Comparison of ENCODE assay signal across 10 mouse cellular contexts in the genomic region with DNA sequence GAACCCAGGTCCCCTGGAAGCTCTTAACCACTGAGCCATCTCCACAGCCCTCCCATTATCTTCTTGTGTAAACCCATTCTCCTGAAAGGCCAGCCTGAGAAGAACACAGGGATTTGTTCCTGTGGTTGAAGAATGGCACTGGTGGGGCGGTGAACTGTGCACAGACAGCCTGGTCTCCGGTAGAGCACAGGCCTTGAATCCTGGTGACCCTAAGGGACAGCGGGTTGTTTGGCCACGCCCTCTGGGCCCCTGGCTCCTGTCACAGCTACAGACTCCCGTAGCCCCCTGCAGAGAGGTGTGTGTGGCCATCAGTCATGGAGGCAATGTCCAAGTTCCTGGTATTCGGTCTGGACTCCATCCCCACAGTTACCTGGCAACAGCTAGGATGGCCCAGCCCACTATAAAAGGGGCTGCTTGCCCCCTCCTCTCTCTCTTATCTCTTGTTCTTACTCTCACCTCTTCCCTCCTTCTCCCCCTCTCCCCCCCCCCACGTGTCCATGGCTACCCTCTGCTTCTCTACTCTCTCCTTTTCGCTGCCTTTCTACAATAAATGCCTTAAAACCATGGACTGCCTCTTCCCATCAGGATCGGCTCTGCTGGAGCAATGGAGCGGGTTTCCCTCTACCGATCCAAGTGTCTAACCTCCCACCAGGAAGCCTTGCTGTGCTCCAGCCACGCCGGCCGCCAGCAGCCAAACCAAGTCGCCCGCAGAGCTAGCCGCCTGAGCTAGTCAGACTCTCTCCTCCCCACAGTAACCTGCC. TPM values are rescaled to one million over a fixed set of nuclear protein-coding genes. Genes with fewer than 3 reads are reported as not detected.
DNase-seq lines count a peak whose midpoint lies in the region; ATAC-seq and TF ChIP-seq lines count a peak whose summit lies in the region.
"Had no signal": no experiment of that assay in that cellular context is flagged by ENCODE, and none has a peak within 500 bp of the region (broad histone marks: within the 10 kb centered on the region; RNA-seq: fewer than 3 reads in every experiment).

No protein-coding gene starts in this region.

- WGBS in heart, embryonic 14.5 days: 21% methylated on average over 17 of the region's 17 CpGs
- 10% methylated on average over 17 of the region's 17 CpGs for WGBS in hindbrain, embryonic 10.5 days
- WGBS in midbrain, embryonic 13.5 days: 11% methylated on average over 17 of the region's 17 CpGs

- H3K9me3 ChIP-seq in heart, embryonic 14.5 days (ENCODE audit: control insufficient read depth, low read length): no peaks in the 10 kb centered on the region
- H3K9me3 ChIP-seq in hindbrain, embryonic 10.5 days: peaks cover 9% of the 10 kb centered on the region; the same call in 1 of the 2 replicates
- H3K9me3 ChIP-seq in midbrain, embryonic 13.5 days: no peaks in the 10 kb centered on the region; the same call in 1 of the 2 replicates

- no peak for ATAC-seq in heart, embryonic 14.5 days (ENCODE audit: insufficient number of reproducible peaks, insufficient read depth, low FRiP score, low read depth)
- ATAC-seq in midbrain, embryonic 13.5 days: peak; percentile 53

- no peaks in the 10 kb centered on the region for H3K27me3 ChIP-seq in heart, embryonic 14.5 days (ENCODE audit: control insufficient read depth, insufficient read depth, low read length)
- H3K27me3 ChIP-seq in hindbrain, embryonic 10.5 days (ENCODE audit: insufficient read depth, poor library complexity, severe bottlenecking): peaks cover 23% of the 10 kb centered on the region
- peaks cover 7% of the 10 kb centered on the region; the same call in 1 of the 2 replicates for H3K27me3 ChIP-seq in midbrain, embryonic 13.5 days

- H3K36me3 ChIP-seq in heart, embryonic 14.5 days (ENCODE audit: control insufficient read depth, insufficient read depth, low read length): no peaks in the 10 kb centered on the region
- no peaks in the 10 kb centered on the region for H3K36me3 ChIP-seq in hindbrain, embryonic 10.5 days
- no peaks in the 10 kb centered on the region for H3K36me3 ChIP-seq in midbrain, embryonic 13.5 days

- no peak for DNase-seq in heart, adult 9 months (ENCODE audit: low spot score in 2 of 2)
- DNase-seq in Muller cell, postnatal 12 days (ENCODE audit: inconsistent ontology term): peak; percentile 30
- peak; percentile 44 for DNase-seq in hindbrain, embryonic 10.5 days (ENCODE audit: low spot score)
- no peak for DNase-seq in urinary bladder, adult 18-20 months (ENCODE audit: low spot score in 2 of 2)
- no peak for DNase-seq in layer of hippocampus, adult 2 months (ENCODE audit: low spot score in 2 of 2)
- DNase-seq in right cerebral cortex, postnatal 4 days: no peak
- DNase-seq: adrenal gland, adult 2 months; thymus, adult 18-20 months had no signal

- H3K4me3 ChIP-seq in heart, embryonic 14.5 days (ENCODE audit: control insufficient read depth in 1 of 2, insufficient read depth in 1 of 2, low read depth in 1 of 2, low read length in 2 of 2): no peak overlapping the region
- peak overlapping the region; percentile 40 for H3K4me3 ChIP-seq in hindbrain, embryonic 10.5 days
- H3K4me3 ChIP-seq in midbrain, embryonic 13.5 days (replicated peaks): 0 out of 2 replicates have a peak overlapping the region, but pooled peaks have one; percentile 8
- H3K4me3 ChIP-seq in layer of hippocampus, adult 2 months: no peak overlapping the region

- H3K27ac ChIP-seq in heart, embryonic 14.5 days (replicated peaks in 1 of 2; ENCODE audit: control insufficient read depth in 1 of 2, insufficient read depth in 1 of 2, low read depth in 2 of 2, low read length in 2 of 2): no peak overlapping the region
- peak overlapping the region; percentile 67; the same call in 1 of the 2 replicates for H3K27ac ChIP-seq in hindbrain, embryonic 10.5 days
- H3K27ac ChIP-seq in midbrain, embryonic 13.5 days: no peak overlapping the region
- H3K27ac ChIP-seq in layer of hippocampus, adult 2 months: no peak overlapping the region

- TF ChIP-seq CTCF in layer of hippocampus, adult 2 months (conservative IDR thresholded peaks at IDR 0.05): no peak

- peaks cover 2 to 4% of the 10 kb centered on the region in 2 experiments; a peak in 1 of 4 replicates for H3K4me1 ChIP-seq in heart, embryonic 14.5 days (ENCODE audit: control insufficient read depth in 2 of 2, insufficient read depth in 2 of 2, low read length in 2 of 2)
- H3K4me1 ChIP-seq in hindbrain, embryonic 10.5 days (replicated peaks): peaks cover 17% of the 10 kb centered on the region
- peaks cover 14% of the 10 kb centered on the region for H3K4me1 ChIP-seq in midbrain, embryonic 13.5 days (replicated peaks)

- H3K4me2 ChIP-seq in heart, embryonic 14.5 days (ENCODE audit: low read length): peak overlapping the region; percentile 26
- peak overlapping the region; percentile 43 for H3K4me2 ChIP-seq in midbrain, embryonic 13.5 days (replicated peaks)

- peak overlapping the region; percentile 3 for H3K9ac ChIP-seq in heart, embryonic 14.5 days (ENCODE audit: low read length)
- peak overlapping the region; percentile 54 for H3K9ac ChIP-seq in midbrain, embryonic 13.5 days (replicated peaks)

RNA-seq across cellular contexts. Expression of a gene that starts 20.5 kb away (rescaled TPM):
- 1.5 TPM in 1 of 2 replicates, not detected in the other for polyA plus RNA-seq in heart, embryonic 14.5 days (2014; fragmentation: Nextera tagmentation; extraction: Ambion mirVana)
- 0.42 and 0.44 TPM in 2 replicates for polyA plus RNA-seq in hindbrain, embryonic 10.5 days (2016; fragmentation: Nextera tagmentation; extraction: Ambion mirVana)
- 0.53 TPM in 1 of 2 replicates, not detected in the other for polyA plus RNA-seq in midbrain, embryonic 13.5 days (2015; fragmentation: Nextera tagmentation; extraction: Ambion mirVana)
- total RNA-seq in layer of hippocampus, adult 2 months (2021): not detected
- polyA plus RNA-seq: adrenal gland, adult 2 months had no signal

RNA-seq across cellular contexts. Expression of a gene that starts 47.7 kb away (rescaled TPM):
- polyA plus RNA-seq in heart, embryonic 14.5 days (2014; fragmentation: Nextera tagmentation; extraction: Ambion mirVana): 7.7 and 9.6 TPM in 2 replicates
- 20.9 and 25.2 TPM in 2 replicates for polyA plus RNA-seq in hindbrain, embryonic 10.5 days (2016; fragmentation: Nextera tagmentation; extraction: Ambion mirVana)
- polyA plus RNA-seq in midbrain, embryonic 13.5 days (2015; fragmentation: Nextera tagmentation; extraction: Ambion mirVana): 3.8 and 4.9 TPM in 2 replicates
- 1 to 10 TPM in 1 of 2 experiments, under 1 TPM in 1; 0.44 to 1.4 TPM for total RNA-seq in layer of hippocampus, adult 2 months (2021)

Comparison
In these comparisons a context has a peak if more than half of its experiments do, and no peak if none do; other contexts are left out.
1. H3K4me3 ChIP-seq: peak in hindbrain, embryonic 10.5 days (single experiment) and midbrain, embryonic 13.5 days (single experiment); none in heart, embryonic 14.5 days (0 of 2) and layer of hippocampus, adult 2 months (single experiment).
2. DNase-seq: peak in Muller cell, postnatal 12 days (single experiment) and hindbrain, embryonic 10.5 days (single experiment); none in heart, adult 9 months (0 of 2), urinary bladder, adult 18-20 months (0 of 2), layer of hippocampus, adult 2 months (0 of 2) and right cerebral cortex, postnatal 4 days (single experiment).